Comparison of ENCODE assay signal across 8 mouse cellular contexts in the genomic region with DNA sequence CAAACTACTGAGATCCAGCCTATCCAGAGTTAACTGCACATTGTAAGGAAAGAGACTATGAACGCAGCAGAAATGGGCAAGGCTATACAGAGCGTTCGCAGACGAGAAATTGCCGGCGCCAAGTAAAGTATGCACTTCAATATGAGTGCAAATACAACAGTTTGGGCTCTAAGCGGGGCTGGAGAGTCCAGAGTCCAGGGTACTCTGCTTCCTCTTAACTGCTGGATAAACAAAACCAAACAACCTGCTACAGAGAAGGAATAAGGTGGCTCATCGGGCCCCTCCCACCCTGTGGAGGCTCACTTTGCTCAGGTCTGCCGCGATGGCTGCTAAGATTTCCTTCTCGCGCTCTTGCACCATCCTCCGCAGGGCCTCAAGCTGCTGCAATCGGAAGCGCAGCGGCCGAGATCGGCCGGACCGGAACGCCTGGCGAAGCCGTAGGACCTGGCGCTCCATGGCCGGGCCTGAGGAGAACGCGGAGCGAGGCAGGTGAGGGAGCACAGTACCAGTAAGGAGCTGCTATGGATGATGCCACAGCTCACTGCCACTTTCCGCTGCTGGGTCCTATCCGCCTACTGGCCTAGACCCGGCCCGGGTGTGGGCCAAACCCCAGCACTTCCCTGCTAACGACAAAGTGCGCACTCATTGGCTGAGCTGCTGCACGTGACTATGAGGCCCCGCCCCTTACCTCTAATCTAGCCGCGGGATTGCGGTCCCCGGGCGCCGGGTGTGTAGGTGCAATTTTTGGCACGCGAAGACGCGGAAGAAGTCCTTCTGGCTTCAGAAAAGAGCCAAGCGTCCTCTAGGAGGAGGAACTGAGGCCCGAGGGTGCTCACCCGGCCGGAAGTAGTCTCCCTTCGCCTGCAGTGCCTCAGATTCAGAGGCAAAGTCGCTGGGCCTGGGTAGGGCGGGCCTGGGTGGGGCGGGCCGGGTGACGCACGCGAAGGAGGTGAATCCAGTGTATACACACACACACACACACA. TPM values are rescaled to one million over a fixed set of nuclear protein-coding genes. Genes with fewer than 3 reads are reported as not detected.
DNase-seq lines count a peak whose midpoint lies in the region; ATAC-seq and TF ChIP-seq lines count a peak whose summit lies in the region.

A gene (minus strand): TSS at position 914 of the 983 bp plus-strand sequence.

- peak within 1 kb of the TSS; percentile 75 for H3K4me2 ChIP-seq in forebrain, embryonic 13.5 days
- peak within 1 kb of the TSS; percentile 91 for H3K4me2 ChIP-seq in liver, postnatal 0 days (ENCODE audit: low read depth, low read length)
- H3K4me2 ChIP-seq in neural tube, embryonic 14.5 days (ENCODE audit: low read depth, low read length): peak within 1 kb of the TSS; percentile 60

- no peak; the same call in 1 of the 2 replicates for TF ChIP-seq EP300 in liver, postnatal 0 days (IDR thresholded peaks at IDR 0.05; ENCODE audit: low read depth)

- peaks cover 20% of the 10 kb centered on the region for H3K27me3 ChIP-seq in E14TG2a.4 (ENCODE audit: insufficient read depth, low read length)
- peaks cover 11% of the 10 kb centered on the region for H3K27me3 ChIP-seq in forebrain, embryonic 13.5 days
- H3K27me3 ChIP-seq in liver, postnatal 0 days (ENCODE audit: insufficient read depth, low read length): no peaks in the 10 kb centered on the region
- H3K27me3 ChIP-seq in neural tube, embryonic 14.5 days (ENCODE audit: control insufficient read depth, insufficient read depth, low read length): no peaks in the 10 kb centered on the region

- TF ChIP-seq CTCF in E14TG2a.4 (conservative IDR thresholded peaks at IDR 0.05; ENCODE audit: low read length): no peak
- TF ChIP-seq CTCF in liver, postnatal 0 days (IDR thresholded peaks at IDR 0.05; ENCODE audit: low read depth): no peak

- peak; percentile 93 for DNase-seq in c-Kit-positive CD71-positive TER-119-positive erythroid progenitor cells, embryonic 14.5 days (ENCODE audit: low spot score)
- peak; percentile 96 to 97 for DNase-seq in heart, postnatal 10 days
- peak; percentile 79 for DNase-seq in large intestine, adult 2 months (ENCODE audit: low read depth, low spot score)
- peak; percentile 97 for DNase-seq in liver, postnatal 0 days
- DNase-seq in testis, postnatal 10 days (ENCODE audit: low spot score): peak; percentile 97

- WGBS in forebrain, embryonic 13.5 days: under 1% methylated on average over 58 of the region's 58 CpGs
- under 1% methylated on average over 58 of the region's 58 CpGs for WGBS in large intestine, adult 2 months
- WGBS in liver, postnatal 0 days (ENCODE audit: insufficient replicate concordance): under 1% methylated on average over 52 of the region's 58 CpGs
- under 1% methylated on average over 57 of the region's 58 CpGs for WGBS in neural tube, embryonic 14.5 days

- intact Hi-C loops in heart, postnatal 10 days (cut with DNase I): loop anchor here (5.0 to 10.0 kb wide), 2 partner anchors 35 to 332 kb away; a partner anchor contains a TSS

- no peaks in the 10 kb centered on the region for H3K9me3 ChIP-seq in E14TG2a.4 (ENCODE audit: low read length)
- H3K9me3 ChIP-seq in forebrain, embryonic 13.5 days (replicated peaks): no peaks in the 10 kb centered on the region
- H3K9me3 ChIP-seq in liver, postnatal 0 days (ENCODE audit: low read length): no peaks in the 10 kb centered on the region
- H3K9me3 ChIP-seq in neural tube, embryonic 14.5 days (ENCODE audit: control insufficient read depth, low read length): no peaks in the 10 kb centered on the region

- H3K36me3 ChIP-seq in E14TG2a.4 (ENCODE audit: insufficient read depth, low read length): peaks cover 22% of the 10 kb centered on the region
- peaks cover 17% of the 10 kb centered on the region for H3K36me3 ChIP-seq in forebrain, embryonic 13.5 days (ENCODE audit: poor library complexity, severe bottlenecking)
- peaks cover 26% of the 10 kb centered on the region for H3K36me3 ChIP-seq in liver, postnatal 0 days (replicated peaks; ENCODE audit: insufficient read depth, low read length)
- H3K36me3 ChIP-seq in neural tube, embryonic 14.5 days (ENCODE audit: control insufficient read depth, insufficient read depth, low read length): peaks cover 5% of the 10 kb centered on the region; the same call in 1 of the 2 replicates

- H3K9ac ChIP-seq in forebrain, embryonic 13.5 days: peak within 1 kb of the TSS; percentile 90
- H3K9ac ChIP-seq in liver, postnatal 0 days (replicated peaks): peak within 1 kb of the TSS; percentile 79
- peak within 1 kb of the TSS; percentile 80 for H3K9ac ChIP-seq in neural tube, embryonic 14.5 days (replicated peaks; ENCODE audit: low read depth, low read length)

- peaks cover 48% of the 10 kb centered on the region for H3K4me1 ChIP-seq in E14TG2a.4 (replicated peaks; ENCODE audit: low read depth, low read length)
- H3K4me1 ChIP-seq in forebrain, embryonic 13.5 days: peaks cover 9% of the 10 kb centered on the region
- peaks cover 37% of the 10 kb centered on the region for H3K4me1 ChIP-seq in liver, postnatal 0 days (ENCODE audit: insufficient read depth)
- peaks cover 7% of the 10 kb centered on the region; the same call in 1 of the 2 replicates for H3K4me1 ChIP-seq in neural tube, embryonic 14.5 days (ENCODE audit: control insufficient read depth, insufficient read depth, low read length)

- peak; percentile 100 for ATAC-seq in forebrain, embryonic 13.5 days
- peak; percentile 93 for ATAC-seq in liver, postnatal 0 days
- peak; percentile 99 for ATAC-seq in neural tube, embryonic 14.5 days (ENCODE audit: low read depth)

- peak within 1 kb of the TSS; percentile 87 for H3K4me3 ChIP-seq in E14TG2a.4 (replicated peaks; ENCODE audit: low read length)
- H3K4me3 ChIP-seq in forebrain, embryonic 13.5 days: peak within 1 kb of the TSS; percentile 76
- H3K4me3 ChIP-seq in liver, postnatal 0 days (ENCODE audit: low read depth, low read length): peak within 1 kb of the TSS; percentile 70
- peak within 1 kb of the TSS; percentile 56 for H3K4me3 ChIP-seq in neural tube, embryonic 14.5 days (ENCODE audit: low read depth, low read length)

- H3K27ac ChIP-seq in forebrain, embryonic 13.5 days: peak within 1 kb of the TSS; percentile 92
- peak within 1 kb of the TSS; percentile 96 for H3K27ac ChIP-seq in liver, postnatal 0 days (ENCODE audit: low read depth)
- peak within 1 kb of the TSS; percentile 91 for H3K27ac ChIP-seq in neural tube, embryonic 14.5 days (ENCODE audit: low read depth, low read length)

RNA-seq across cellular contexts. Expression of the gene that starts here (rescaled TPM):
- 20.4 and 21.0 TPM in 2 replicates for polyA plus RNA-seq in forebrain, embryonic 13.5 days (2015; fragmentation: Nextera tagmentation; extraction: Ambion mirVana)
- 10 to 100 TPM; 47.0 to 48.4 TPM for total RNA-seq in heart, postnatal 10 days (2021)
- polyA plus RNA-seq in large intestine, adult 2 months (2012; rRNA removed): 65.4 and 133 TPM in 2 replicates
- polyA plus RNA-seq in liver, postnatal 0 days (2015; fragmentation: Nextera tagmentation; extraction: Ambion mirVana): 89.8 and 93.3 TPM in 2 replicates
- 29.1 and 36.9 TPM in 2 replicates for polyA plus RNA-seq in neural tube, embryonic 14.5 days (2014; fragmentation: Nextera tagmentation; extraction: Ambion mirVana)

Comparison
In these comparisons a context has a peak if more than half of its experiments do, and no peak if none do; other contexts are left out.
1. Peak in every context shown above with its lines: DNase-seq, ATAC-seq, H3K4me3 ChIP-seq and H3K27ac ChIP-seq.